Mouse (Mus musculus) lung, adult 2 months (tissue): ENCODE measurements at regions not wholly inside any gene's neighbourhood (a gene's known extent, or its start where the extent isn't known, plus 50 kb on each side); places are given as distances from the start of the nearest gene placed in this dataset.

ENCODE experiments used
- CTCF ChIP-seq: fragments of 200-500 bp; IDR thresholded peaks from 2 replicates; pipeline ENCODE4 v1.5.1; 2011; ENCODE audit warnings: mild to moderate bottlenecking, low read length, control low read depth; ENCODE audit not compliant: insufficient read depth
- POLR2A ChIP-seq: fragments of 200-500 bp; IDR thresholded peaks from 2 replicates; pipeline ENCODE4 v1.6.1; 2011; ENCODE audit warnings: low read depth, mild to moderate bottlenecking, control low read depth, low read length, borderline replicate concordance; ENCODE audit errors: extremely low read depth

DNA sequence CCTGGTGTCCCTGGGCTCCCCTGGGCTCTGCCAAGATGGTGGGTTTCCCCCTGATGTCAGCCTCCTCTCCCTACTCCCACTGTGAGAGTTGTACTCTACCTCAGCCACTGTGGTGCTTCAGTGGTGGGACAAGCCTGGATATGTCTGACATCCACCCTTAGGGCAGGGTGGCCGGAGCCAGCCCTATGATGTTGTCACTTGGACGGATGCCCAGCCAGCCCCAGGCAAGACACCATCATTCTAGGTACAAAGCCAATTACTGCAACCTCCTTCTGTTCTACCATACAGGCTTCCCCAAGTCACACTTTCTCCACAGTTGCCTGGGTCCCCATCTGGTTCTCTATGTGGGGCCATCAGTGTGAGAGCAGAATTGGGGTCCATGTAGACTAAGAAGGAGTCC is 141.0 kb upstream of the Smim23 start:
- TF ChIP-seq CTCF = no peak
- TF ChIP-seq POLR2A = no peak
